Mouse (Mus musculus) mesoderm, embryonic 11.5 days (tissue): ENCODE data around the gene Zc3h18.
A peak's percentile ranks its signal among the peaks of the same experiment; 100 is the strongest.

Source experiments
- DNase-seq: peaks from one replicate; pipeline ENCODE4 v3.0.0-alpha.2; 2012; ENCODE audit warnings: low read depth, low spot score

Gene Zc3h18

GRCm38 (mm10) chr8:122393717-122394116 is 17.3 kb downstream of the Zc3h18 start:
- no peak for DNase-seq

GRCm38 (mm10) chr8:122395291-122395690 is 18.9 kb downstream of the Zc3h18 start:
- no peak for DNase-seq

DNA sequence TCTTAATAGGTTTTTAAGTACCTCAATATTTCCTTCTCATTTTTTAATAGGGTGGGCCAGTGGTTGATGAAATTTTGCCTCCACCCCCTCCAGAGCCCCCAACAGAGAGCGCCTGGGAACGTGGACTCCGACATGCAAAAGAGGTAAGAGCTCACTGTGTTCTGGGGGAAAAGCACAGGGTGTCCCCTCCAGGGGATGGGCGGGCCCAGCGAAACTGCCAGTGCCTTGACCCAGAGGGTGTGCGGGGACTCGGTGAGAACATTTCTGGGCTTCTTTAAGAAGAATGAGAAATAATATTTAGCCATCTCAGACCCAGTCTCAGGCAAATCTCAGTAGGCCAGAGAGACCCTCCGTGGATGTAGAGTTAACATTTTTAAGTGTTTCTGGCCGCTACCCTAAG is 21.8 kb downstream of the Zc3h18 start:
- no peak for DNase-seq

DNA sequence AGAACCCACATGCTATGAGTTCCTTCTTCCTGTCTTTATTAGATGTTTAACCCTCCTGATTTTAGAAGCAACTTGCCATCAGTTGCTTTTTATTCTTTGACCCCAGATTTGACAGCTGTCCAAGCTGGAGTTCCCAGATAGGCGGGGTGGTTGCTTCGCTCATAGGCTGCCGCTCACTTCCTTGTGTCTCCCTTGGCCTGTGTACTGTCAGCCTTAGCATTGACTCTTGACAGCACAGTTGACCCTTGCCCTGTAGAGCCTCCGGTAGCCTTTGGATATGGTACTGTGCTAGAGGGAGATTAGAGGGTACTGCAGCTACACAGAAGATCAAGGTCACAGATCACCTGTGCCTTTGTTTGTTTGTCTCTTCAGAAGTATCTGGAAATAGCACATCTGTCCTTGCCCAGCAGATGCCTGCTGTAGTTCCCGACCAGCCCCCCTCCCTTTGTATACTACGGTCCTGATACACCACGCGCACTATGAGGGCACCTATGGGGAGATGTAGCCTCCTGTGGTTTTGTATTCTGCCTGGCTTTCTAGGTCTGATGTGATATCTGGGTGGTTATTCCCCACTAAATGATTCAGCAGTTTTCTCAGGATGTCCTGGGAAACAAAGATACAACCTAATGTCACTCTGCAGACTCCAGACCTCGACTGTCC is 28.9 kb downstream of the Zc3h18 start:
- no peak for DNase-seq

DNA sequence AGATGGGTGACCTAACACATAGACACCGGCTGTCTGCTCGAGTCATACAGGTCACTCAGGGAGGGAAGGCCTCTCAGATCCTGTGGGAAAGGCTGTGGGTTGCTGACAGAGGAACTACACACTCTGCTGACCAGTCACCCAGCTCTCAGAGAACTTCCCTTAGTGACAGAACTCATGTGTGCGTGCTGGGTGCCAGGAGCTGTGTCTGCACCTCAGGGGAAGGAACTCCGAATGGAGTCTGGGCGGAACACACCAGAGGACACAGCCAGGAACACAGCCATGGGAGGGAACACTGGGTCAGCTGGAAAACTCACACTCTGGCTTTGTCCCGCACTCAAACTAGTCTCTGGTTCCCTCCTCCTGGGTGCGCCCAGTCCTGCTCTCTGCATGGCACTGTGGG is 31.3 kb downstream of the Zc3h18 start:
- no peak for DNase-seq

DNA sequence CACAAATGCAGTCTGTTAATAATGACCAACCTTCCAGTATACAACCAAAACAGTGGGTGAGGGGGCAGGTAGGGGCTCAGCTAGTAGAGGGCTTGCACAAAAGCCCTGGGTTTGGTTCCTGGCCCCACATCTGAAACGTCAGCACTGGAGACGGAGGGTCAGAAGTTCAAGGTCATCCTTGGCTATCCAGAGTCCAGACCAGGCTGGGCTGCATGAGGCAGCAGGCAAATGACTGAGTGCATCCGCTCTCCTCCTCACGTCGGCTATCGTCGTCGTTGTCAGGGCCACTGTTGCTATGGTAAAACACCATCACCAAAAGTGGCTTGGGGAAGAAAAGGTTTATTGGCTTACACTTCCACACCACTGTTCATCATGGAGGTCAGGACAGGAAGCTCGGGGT is 37.9 kb downstream of the Zc3h18 start:
- DNase-seq, result no peak

- DNase-seq, result no peak
Measured at GRCm38 (mm10) chr8:122415554-122415953, 39.1 kb downstream of the Zc3h18 start.

DNA sequence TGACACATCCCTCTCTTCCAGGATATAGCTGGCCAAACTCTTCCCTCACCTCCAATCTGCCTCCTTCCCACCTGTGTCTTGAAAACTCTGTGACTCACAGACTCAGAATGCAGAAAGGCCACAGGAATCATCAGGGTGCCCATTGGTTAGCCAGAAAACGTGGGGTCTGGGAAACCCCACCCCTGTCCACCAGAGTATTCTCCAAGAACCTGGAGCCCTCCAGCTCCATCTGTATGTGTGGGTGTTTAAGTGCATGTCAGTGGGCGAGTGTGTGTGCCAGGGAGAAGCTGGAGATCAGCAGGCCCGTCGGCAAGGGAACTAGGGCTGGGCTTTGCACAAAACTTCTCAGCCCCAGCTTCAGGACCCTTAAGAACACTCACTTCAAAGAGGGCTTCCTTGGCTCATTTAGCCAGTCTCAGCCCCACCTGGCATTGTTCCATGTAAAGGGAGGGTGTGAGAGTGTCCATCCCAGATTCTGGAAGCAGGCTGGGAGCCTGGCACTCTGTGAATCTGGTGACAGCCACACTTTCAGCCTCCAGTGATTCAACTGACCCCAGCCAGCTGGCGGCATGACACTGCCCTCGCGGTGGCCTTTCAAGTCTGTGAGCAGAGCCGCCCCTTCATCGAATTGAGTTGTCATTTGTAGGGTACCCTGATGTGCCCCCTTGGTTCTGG is 43.6 kb downstream of the Zc3h18 start:
- DNase-seq, result no peak

GRCm38 (mm10) chr8:122421376-122422070 is 45.1 kb downstream of the Zc3h18 start, which contains the start of gene Il17c:
Gene Il17c, plus strand, starts transcription at chr8:122422020.
- DNase-seq, result no peak

GRCm38 (mm10) chr8:122423217-122423616 is 46.8 kb downstream of the Zc3h18 start:
- DNase-seq, result no peak

DNA sequence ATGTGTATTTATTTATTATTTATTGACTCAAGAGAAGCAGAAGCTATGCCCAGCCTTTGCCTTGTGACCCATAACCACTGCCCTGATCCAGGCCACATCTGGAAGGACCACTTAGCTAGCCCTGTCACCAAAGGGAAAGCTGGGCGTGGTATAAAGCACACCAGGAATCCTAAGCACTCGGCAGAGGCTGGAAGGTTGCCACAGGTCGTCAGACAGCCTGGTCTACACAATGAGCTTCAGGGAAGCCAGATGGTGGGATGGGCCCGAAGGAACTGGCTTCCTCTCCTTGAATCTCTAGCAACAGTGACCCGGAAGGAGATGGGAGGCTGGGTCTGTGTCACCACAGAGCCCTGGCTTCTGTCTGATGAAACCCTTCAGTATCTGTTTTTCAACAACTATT is 47.2 kb downstream of the Zc3h18 start:
- DNase-seq, result no peak

GRCm38 (mm10) chr8:122426145-122426544 is 49.7 kb downstream of the Zc3h18 start:
- DNase-seq, result no peak

GRCm38 (mm10) chr8:122427607-122428006 is 51.2 kb downstream of the Zc3h18 start:
- no peak for DNase-seq

DNA sequence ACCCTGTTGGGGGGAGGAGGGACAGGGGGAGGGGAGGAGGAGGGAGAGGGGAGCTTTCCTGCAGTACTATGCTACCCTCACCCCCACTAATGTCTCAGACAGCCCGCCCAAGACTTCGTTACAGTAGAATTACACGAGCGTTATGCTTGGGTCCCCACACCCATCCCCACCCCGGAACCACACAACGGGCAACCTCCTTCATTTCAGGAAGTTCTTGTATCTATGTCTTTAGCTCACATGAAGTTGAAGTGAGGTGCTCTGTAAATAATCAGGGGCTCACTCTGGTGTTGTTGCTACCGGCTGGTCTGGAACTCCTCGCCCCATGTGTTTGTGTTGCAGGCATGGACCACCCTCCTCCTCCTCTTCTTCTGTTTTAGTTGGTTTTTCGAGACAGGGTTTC is 51.8 kb downstream of the Zc3h18 start:
- DNase-seq, result no peak

GRCm38 (mm10) chr8:122430058-122430636 is 53.7 kb downstream of the Zc3h18 start:
- DNase-seq, result no peak

DNA sequence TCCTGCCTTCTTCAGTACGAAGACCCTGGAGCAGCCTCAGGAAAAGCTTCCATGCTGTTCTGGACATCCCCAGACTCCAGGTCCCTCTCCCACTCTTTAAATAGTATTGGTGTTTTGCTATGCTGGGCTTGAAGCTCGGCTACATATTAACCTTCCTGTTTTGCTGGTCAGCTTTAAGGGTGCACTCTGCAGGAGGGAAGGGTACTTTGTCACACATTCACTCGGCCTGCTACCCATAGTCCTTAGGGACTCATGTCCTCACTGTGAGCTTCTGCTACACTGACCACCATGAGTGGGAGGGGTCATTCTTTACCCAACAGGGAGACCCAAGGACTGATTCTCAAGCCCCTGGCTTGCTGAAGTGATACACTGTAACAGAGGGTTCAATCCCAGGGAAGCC is 54.2 kb downstream of the Zc3h18 start:
- no peak for DNase-seq

- no peak for DNase-seq
Measured at GRCm38 (mm10) chr8:122431694-122432442, 55.5 kb downstream of the Zc3h18 start.

GRCm38 (mm10) chr8:122432443-122433268 is 56.2 kb downstream of the Zc3h18 start, which contains the start of gene Cyba:
Gene Cyba, minus strand, starts transcription at chr8:122432930.
- peak; percentile 64 for DNase-seq

DNA sequence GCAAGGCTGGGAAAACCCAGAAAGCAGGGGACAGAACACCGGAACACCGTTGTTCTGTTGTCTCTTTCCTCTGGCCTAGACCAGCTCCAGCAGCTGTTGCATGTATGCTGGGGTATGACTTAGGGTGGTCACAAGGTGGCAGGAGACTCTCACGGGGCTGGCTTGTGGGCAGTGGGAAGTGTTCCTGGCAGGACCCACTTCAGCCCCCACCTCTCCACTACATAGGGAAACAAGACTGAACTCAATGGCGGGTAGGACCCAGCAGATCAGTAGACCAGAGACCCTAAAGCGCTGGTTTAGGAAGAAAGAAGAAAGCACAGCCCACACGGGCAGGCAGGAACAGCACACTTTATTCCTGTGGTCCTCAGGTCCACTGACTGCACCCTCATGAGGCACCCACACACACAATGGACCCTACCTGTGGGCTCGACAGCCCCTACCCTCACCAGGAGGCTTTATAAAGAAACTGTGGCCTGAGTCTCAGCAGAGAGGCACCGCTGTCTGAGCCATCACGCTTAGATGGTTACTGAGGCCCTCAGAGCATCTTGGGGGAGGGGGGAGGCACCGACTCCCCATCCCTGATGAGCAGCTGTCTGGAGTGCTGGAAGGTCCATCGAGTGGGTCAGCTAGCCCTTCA is 57.0 kb downstream of the Zc3h18 start:
- DNase-seq, result no peak

- no peak for DNase-seq
Measured at GRCm38 (mm10) chr8:122435375-122435774, 59.0 kb downstream of the Zc3h18 start.
